Mouse (Mus musculus): ENCODE data around the gene Tfrc.

- no peak for TF ChIP-seq CTCF (IDR thresholded peaks at IDR 0.05; ENCODE audit: low read depth, low read length)
- no peak for TF ChIP-seq TAL1 (conservative IDR thresholded peaks at IDR 0.05; ENCODE audit: low read depth, low read length)
- no peak for TF ChIP-seq POLR2AphosphoS5 (IDR thresholded peaks at IDR 0.05; ENCODE audit: insufficient replicate concordance, low read depth, low read length)
- TF ChIP-seq GATA2 (IDR thresholded peaks at IDR 0.05; ENCODE audit: borderline replicate concordance, low read depth, low read length): no peak
- no peak for TF ChIP-seq GATA1 (IDR thresholded peaks at IDR 0.05; ENCODE audit: borderline replicate concordance, low read length)
These were observed 33.6 kb downstream of the Tfrc start for GRCm38 (mm10) chr16:32642280-32642679.
